Mouse (Mus musculus): ENCODE measurements around the gene 1700001L19Rik.

GRCm38 (mm10) chr13:68642786-68643185, 45.6 kb downstream of the 1700001L19Rik start:
- TF ChIP-seq EP300 (IDR thresholded peaks at IDR 0.05; ENCODE audit: low read depth) (no peak), CTCF (IDR thresholded peaks at IDR 0.05; ENCODE audit: low read depth) (no peak)
